Mouse (Mus musculus): ENCODE results near the gene Spef1.
A peak's percentile ranks its signal among the peaks of the same experiment; 100 is the strongest.
"Not testable (repeated sequence)": the region's sequence is repeated elsewhere in the genome, so short reads cannot be mapped to it uniquely, and the experiment has no call there.

The Spef1 gene

GRCm38 (mm10) chr2:131186771-131187601, at the start of gene Spef1, which contains the start of gene Cdc25b:
Gene Spef1 (minus strand): TSS chr2:131187282.
Gene Cdc25b (plus strand): TSS chr2:131186949.
- DNase-seq (ENCODE audit: low spot score in 2 of 2): peak; percentile 85 to 88

- DNase-seq (ENCODE audit: low spot score in 2 of 2): no peak
These were observed 48.0 kb upstream of the Spef1 start for GRCm38 (mm10) chr2:131234970-131235635.

DNA sequence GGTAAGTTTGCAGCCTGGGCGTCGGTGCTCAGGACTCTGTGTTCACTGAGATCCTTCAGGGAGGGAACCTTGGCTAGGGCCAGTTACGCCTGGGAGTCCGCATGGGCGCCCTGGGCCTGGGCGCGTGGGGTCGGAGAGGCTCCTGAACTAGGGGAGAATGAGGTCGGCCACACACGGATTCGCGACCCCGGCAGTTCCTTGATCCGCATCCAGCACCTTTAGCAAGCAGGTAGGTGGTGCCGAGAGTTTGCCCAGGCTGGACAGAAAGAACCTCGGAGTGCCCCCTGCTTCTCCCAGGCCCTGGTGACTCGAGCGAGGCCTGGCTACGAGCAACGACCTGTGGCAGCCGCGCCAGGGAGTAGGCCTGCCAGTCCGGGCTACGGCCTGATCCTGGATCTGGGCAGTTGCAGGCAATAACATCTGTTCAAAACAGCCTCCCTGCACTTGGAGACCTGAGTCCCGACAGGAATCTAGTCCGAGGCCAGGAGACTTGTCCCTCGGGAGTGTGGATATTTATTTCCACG, 47.1 kb upstream of the Spef1 start:
- DNase-seq (ENCODE audit: low spot score in 2 of 2): no peak

- peak; percentile 96 for DNase-seq (ENCODE audit: low spot score in 2 of 2)
These were observed 46.4 kb upstream of the Spef1 start, which contains the start of gene Mavs for GRCm38 (mm10) chr2:131233307-131234126. Gene Mavs (plus strand): TSS chr2:131234063.

DNA sequence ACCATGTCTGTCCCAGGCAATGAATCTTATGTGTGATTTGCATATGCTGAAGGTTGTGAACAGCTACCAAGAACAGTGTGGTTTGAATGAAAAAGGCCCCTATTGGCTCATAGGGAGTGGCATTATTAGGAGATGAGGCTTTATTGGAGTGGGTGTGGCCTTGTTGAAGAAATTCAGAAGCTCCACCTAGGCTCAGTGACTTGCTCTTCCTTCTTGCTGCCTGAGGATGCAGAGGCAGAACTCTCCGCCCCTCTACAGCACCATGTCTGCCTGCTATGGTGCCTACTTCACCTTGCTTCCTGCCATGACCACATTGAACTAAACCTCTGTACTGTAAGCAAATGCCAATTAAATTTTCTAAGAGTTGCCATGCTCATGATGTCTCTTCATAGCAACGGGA, 45.5 kb upstream of the Spef1 start:
- no peak for DNase-seq (ENCODE audit: low spot score in 2 of 2)

GRCm38 (mm10) chr2:131227243-131227642, 40.2 kb upstream of the Spef1 start:
- DNase-seq (ENCODE audit: low spot score in 2 of 2): no peak

DNA sequence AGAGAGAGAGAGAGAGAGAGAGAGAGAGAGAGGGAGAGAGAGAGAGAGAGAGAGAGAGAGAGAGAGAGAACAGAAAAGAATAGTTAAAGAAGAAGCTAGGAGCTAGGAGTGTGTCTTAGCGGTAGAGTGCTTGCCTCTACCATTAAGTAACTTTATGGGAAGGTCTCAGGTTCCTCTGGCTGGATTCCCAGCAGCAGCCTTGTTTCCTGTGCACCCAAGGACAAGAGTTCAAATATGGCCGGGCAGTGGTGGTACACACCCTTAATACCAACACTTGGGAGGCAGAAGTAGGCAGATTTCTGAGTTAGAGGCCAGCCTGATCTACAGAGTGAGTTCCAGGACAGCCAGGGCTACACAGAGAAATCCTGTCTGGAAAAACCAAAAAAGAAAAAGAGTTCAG, 39.6 kb upstream of the Spef1 start:
- not testable (repeated sequence) for DNase-seq (ENCODE audit: low spot score in 2 of 2)

DNA sequence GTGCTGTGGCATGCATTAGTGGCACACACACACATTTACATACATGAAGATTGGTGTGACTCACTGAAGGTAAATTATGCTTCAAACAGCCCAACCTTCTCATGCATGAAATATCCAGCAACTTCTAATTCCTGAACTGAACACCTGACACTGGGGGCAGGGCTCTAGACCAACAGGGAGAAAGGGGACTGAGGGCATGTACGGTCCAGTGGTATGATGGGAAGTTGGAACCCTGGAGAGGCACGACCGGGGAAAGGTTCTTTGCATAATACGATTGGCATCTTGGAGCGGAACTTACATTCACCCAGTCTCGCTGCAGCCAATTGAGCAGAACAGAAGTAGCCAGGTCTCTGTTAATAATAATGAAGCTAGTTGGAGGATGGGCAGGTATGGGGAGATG, 38.1 kb upstream of the Spef1 start:
- DNase-seq (ENCODE audit: low spot score in 2 of 2): no peak

- DNase-seq (ENCODE audit: low spot score in 2 of 2): no peak
These were observed 36.5 kb upstream of the Spef1 start for GRCm38 (mm10) chr2:131223569-131223968.

DNA sequence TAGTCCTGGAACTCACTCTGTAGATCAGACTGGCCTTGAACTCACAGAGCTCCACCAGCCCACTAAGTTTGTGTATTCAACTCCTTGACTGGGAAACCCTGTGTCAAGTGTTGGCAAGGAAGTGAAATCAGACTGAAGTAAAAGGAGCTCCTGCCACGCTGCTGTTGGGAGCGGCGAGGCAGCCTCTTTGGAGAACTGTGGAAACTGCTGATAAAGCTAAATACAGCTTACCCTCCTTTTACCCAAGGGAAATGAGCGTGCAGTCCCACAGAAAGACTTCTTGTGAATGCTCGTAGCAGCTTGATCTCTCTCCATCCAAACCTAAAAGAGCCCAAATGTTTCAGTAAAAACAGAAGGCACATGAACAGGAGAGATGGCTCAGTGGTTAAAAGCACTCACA, 35.5 kb upstream of the Spef1 start:
- peak in 1 of 2 experiments; percentile 24 for DNase-seq (ENCODE audit: low spot score in 2 of 2)

GRCm38 (mm10) chr2:131221853-131222515, 34.9 kb upstream of the Spef1 start:
- no peak for DNase-seq (ENCODE audit: low spot score in 2 of 2)

DNA sequence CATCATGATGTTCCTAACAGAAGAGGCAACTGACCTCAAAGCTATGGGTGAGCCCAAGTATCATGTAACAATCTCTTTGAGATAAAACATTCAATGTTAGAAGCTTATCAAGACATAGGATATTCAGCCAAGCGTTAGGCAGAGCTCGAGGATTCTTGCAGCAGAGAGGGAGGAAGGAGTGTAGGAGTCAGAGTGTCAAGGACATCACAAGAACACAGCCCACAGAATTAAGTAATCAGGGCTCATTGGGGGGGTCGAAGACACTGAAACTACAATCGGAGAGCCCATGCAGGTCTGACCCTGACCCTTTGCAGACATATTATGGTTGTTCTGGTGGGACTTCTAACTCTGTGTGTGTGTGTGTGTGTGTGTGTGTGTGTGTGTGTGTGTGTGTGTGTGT, 32.9 kb upstream of the Spef1 start:
- DNase-seq (ENCODE audit: low spot score in 2 of 2): no peak

- DNase-seq (ENCODE audit: low spot score in 2 of 2): peak; percentile 76 to 82
These were observed 29.1 kb upstream of the Spef1 start for GRCm38 (mm10) chr2:131215941-131216858.

GRCm38 (mm10) chr2:131213773-131214172, 26.7 kb upstream of the Spef1 start:
- peak in 1 of 2 experiments; percentile 30 for DNase-seq (ENCODE audit: low spot score in 2 of 2)

GRCm38 (mm10) chr2:131211026-131211615, 24.0 kb upstream of the Spef1 start:
- peak in 1 of 2 experiments; percentile 38 for DNase-seq (ENCODE audit: low spot score in 2 of 2)

DNA sequence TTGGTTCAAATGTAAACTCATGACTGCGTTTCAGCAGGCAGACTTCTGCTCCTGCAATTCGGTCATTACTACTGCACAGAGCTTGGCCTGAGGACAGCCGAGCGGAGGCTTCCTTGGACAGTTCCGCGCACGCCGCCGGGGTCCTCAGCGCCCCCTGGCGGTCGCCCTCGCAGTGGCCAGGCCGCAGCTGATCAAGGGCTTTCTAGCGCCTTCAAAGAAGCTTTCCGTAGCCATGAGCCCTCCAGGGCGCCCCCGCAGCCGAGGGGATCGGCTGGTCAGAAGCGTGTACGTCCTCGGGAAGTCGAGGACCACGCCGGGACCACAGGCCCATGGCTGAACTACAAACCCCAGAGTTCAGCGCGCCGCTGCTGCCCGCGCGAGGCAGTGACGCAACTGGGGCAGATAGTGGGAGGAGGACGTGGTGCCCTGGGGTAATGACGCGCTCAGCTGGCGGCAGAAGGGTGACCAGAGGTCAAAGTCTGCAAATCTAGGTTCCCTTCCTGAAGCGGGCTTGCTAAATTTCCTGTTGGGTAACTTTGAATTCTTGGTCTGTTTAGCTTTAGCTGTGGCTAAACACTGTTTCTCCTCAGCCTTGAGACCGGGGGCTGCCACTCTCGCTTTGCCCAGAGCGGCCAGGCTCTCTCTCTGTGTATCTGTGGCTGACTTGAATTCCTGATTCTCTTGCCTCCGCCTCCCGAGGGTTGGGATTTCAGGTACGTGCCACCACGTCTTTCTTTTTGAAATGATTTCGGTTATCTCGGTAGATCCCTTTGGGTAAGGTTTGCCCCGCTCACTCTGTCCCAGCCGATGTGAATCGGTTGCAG, 23.1 kb upstream of the Spef1 start:
- peak; percentile 96 to 98 for DNase-seq (ENCODE audit: low spot score in 2 of 2)

DNA sequence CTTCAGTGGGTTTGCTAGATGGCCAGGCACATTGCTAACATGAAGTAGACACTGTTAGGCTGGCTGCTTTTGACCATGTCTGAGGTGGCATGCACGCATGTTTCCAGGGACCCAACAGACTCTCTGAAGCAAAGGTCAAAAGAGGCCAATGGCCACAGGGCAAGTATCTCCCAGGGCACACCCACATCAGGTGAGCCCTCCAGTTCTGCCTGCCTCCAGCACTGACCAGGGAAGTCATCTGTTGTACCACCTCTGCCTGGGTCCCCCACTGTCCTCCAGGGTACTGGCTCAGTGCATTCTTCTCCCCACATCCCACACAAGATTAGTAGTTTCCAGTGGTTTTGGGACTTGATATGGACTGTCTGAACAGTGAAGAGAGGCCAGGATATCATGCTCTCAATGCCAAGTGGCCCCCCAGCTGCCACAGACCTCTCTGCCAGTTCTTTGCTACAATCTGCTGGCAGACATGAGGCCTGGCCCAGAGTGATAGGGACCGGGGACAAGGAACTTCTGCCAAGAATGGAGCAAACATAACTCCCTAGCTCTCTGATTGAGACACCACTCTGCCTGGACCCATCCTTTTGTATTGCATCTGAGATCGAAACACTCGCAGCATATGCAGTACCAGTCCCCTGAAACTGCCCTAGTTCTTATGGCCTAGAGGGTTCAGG, 22.2 kb upstream of the Spef1 start:
- peak; percentile 39 to 48 for DNase-seq (ENCODE audit: low spot score in 2 of 2)

GRCm38 (mm10) chr2:131208356-131208755, 21.3 kb upstream of the Spef1 start:
- no peak for DNase-seq (ENCODE audit: low spot score in 2 of 2)
